Mouse (Mus musculus): Measurements from ENCODE around the gene Prim2. TPM values are rescaled to one million over a fixed set of nuclear protein-coding genes. Genes with fewer than 3 reads are reported as not detected.

Prim2 gene
- polyA plus RNA-seq, 1 experiment: 0.91 TPM

GRCm38 (mm10) chr1:33436167-33436566, 233.4 kb downstream of the Prim2 start:
- H3K4me1 ChIP-seq (ENCODE audit: control insufficient read depth): no peaks in the 10 kb centered on the region
- TF ChIP-seq TAL1 (IDR thresholded peaks at IDR 0.05; ENCODE audit: low read length) (no peak), GATA1 (IDR thresholded peaks at IDR 0.05; ENCODE audit: low read length) (no peak)
- H3K4me3 ChIP-seq (replicated peaks): no peak overlapping the region
- no peaks in the 10 kb centered on the region for H3K36me3 ChIP-seq (ENCODE audit: control insufficient read depth)
- H3K27me3 ChIP-seq (ENCODE audit: control insufficient read depth): no peaks in the 10 kb centered on the region
- H3K9me3 ChIP-seq (ENCODE audit: control insufficient read depth, low read length): peaks cover 3% of the 10 kb centered on the region; the same call in 1 of the 2 replicates

Other genes with a start within 250 kb of the Prim2 start
- 0.07 and 0.15 TPM in 2 replicates for gene Rab23, start 50.1 kb upstream of the Prim2 start, polyA plus RNA-seq (2012)
- gene Bag2, start 88.0 kb upstream of the Prim2 start, polyA plus RNA-seq (2012): 1.8 and 2.7 TPM in 2 replicates
- gene Zfp451, start 144.8 kb upstream of the Prim2 start, polyA plus RNA-seq (2012): 0.13 and 0.28 TPM in 2 replicates
- gene Bend6, start 238.0 kb upstream of the Prim2 start, polyA plus RNA-seq (2012): not detected in 2 replicates
- gene Dst, start 238.4 kb upstream of the Prim2 start, polyA plus RNA-seq (2012): 1.3 and 1.5 TPM in 2 replicates